ENCODE assay signal across 8 mouse cellular contexts in the genomic region with DNA sequence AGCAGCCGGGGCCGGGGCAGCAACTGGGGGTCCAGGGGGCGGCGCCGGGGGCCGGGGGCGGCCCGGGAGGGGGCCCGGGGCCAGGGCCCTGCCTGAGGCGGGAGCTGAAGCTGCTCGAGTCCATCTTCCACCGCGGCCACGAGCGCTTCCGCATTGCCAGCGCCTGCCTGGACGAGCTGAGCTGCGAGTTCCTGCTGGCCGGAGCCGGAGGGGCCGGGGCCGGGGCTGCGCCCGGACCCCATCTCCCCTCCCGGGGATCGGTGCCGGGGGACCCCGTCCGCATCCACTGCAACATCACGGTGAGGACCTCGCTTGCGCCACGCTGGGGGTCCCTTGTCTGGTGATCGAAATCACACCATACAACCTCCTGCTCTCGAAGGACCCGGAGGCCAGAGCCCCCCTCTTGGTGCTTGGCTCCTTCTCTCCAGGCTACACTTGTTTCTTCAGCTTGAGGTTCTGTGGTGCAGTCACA. TPM values are rescaled to one million over a fixed set of nuclear protein-coding genes. Genes with fewer than 3 reads are reported as not detected.
A peak's percentile ranks its signal among the peaks of the same experiment; 100 is the strongest.
DNase-seq lines count a peak whose midpoint lies in the region; ATAC-seq lines count a peak whose summit lies in the region.

No protein-coding gene starts in this region.

- peaks cover 14 to 26% of the 10 kb centered on the region in 2 experiments for H3K4me1 ChIP-seq in heart, embryonic 14.5 days (ENCODE audit: control insufficient read depth in 2 of 2, insufficient read depth in 2 of 2, low read length in 2 of 2)
- peaks cover 26% of the 10 kb centered on the region for H3K4me1 ChIP-seq in stomach, embryonic 15.5 days

- peak overlapping the region; percentile 57 to 73 for H3K4me3 ChIP-seq in heart, embryonic 14.5 days (ENCODE audit: control insufficient read depth in 1 of 2, insufficient read depth in 1 of 2, low read depth in 1 of 2, low read length in 2 of 2)
- peak overlapping the region; percentile 91 for H3K4me3 ChIP-seq in macrophage (ENCODE audit: inconsistent target)
- H3K4me3 ChIP-seq in stomach, embryonic 15.5 days (replicated peaks): peak overlapping the region; percentile 99

- WGBS in heart, embryonic 14.5 days: 2% methylated on average over 22 of the region's 37 CpGs
- 0% methylated on average over 16 of the region's 37 CpGs for WGBS in macrophage (ENCODE audit: missing documents)
- WGBS in stomach, embryonic 15.5 days: 0% methylated on average over 27 of the region's 37 CpGs

- H3K27me3 ChIP-seq in heart, embryonic 14.5 days (ENCODE audit: control insufficient read depth, insufficient read depth, low read length): no peaks in the 10 kb centered on the region
- H3K27me3 ChIP-seq in stomach, embryonic 15.5 days (replicated peaks): no peaks in the 10 kb centered on the region

- H3K9me3 ChIP-seq in heart, embryonic 14.5 days (ENCODE audit: control insufficient read depth, low read length): no peaks in the 10 kb centered on the region
- H3K9me3 ChIP-seq in stomach, embryonic 15.5 days: no peaks in the 10 kb centered on the region

- peaks cover 31% of the 10 kb centered on the region for H3K36me3 ChIP-seq in heart, embryonic 14.5 days (ENCODE audit: control insufficient read depth, insufficient read depth, low read length)
- H3K36me3 ChIP-seq in macrophage (ENCODE audit: inconsistent target): peaks cover 37% of the 10 kb centered on the region
- peaks cover 17% of the 10 kb centered on the region; the same call in 1 of the 2 replicates for H3K36me3 ChIP-seq in stomach, embryonic 15.5 days

- ATAC-seq in heart, embryonic 14.5 days (ENCODE audit: insufficient number of reproducible peaks, insufficient read depth, low FRiP score, low read depth): peak; percentile 34; the same call in 1 of the 2 replicates
- ATAC-seq in stomach, embryonic 15.5 days (ENCODE audit: insufficient read depth, low FRiP score, low read depth): 0 out of 2 replicates have a peak, but pooled peaks have one; percentile 0

- H3K9ac ChIP-seq in heart, embryonic 14.5 days (ENCODE audit: low read length): peak overlapping the region; percentile 95
- H3K9ac ChIP-seq in stomach, embryonic 15.5 days: peak overlapping the region; percentile 100

- H3K79me2 ChIP-seq in macrophage (ENCODE audit: inconsistent target): peaks cover 57% of the 10 kb centered on the region

- peak overlapping the region; percentile 23 to 96; a peak in 3 of 4 replicates for H3K27ac ChIP-seq in heart, embryonic 14.5 days (replicated peaks in 1 of 2; ENCODE audit: control insufficient read depth in 1 of 2, insufficient read depth in 1 of 2, low read depth in 2 of 2, low read length in 2 of 2)
- H3K27ac ChIP-seq in macrophage: peak overlapping the region; percentile 81
- H3K27ac ChIP-seq in stomach, embryonic 15.5 days: peak overlapping the region; percentile 98

- peak; percentile 47 to 50 for DNase-seq in heart, adult 18-20 months
- DNase-seq in heart, adult 11 months: no peak
- DNase-seq in MN1 (ENCODE audit: low spot score): peak; percentile 42
- DNase-seq in embryo, embryonic 9.5 days (ENCODE audit: extremely low spot score): peak; percentile 59
- peak; percentile 64 for DNase-seq in kidney, postnatal 14 days

- H3K4me2 ChIP-seq in heart, embryonic 14.5 days (ENCODE audit: low read length): peak overlapping the region; percentile 84
- peak overlapping the region; percentile 91 for H3K4me2 ChIP-seq in stomach, embryonic 15.5 days

RNA-seq across cellular contexts. Expression of gene Ube2q1, which starts 0.4 kb away (rescaled TPM):
- total RNA-seq in heart, adult 18-20 months (2021): 10 to 100 TPM; 25.9 to 26.1 TPM
- polyA plus RNA-seq in heart, embryonic 14.5 days (2014; fragmentation: Nextera tagmentation; extraction: Ambion mirVana): 13.6 and 15.7 TPM in 2 replicates
- total RNA-seq in macrophage (2018; cell fraction: chromatin; rRNA removed): 100 to 1,000 TPM in 10 of 26 experiments, 10 to 100 TPM in 16; 35.4 to 137 (median 77.0) TPM
- total RNA-seq in macrophage (2018; cell fraction: cytosol; rRNA removed): 100 to 1,000 TPM in 20 of 26 experiments, 10 to 100 TPM in 6; 75.1 to 133 (median 110) TPM
- 100 to 1,000 TPM in 7 of 26 experiments, 10 to 100 TPM in 19; 44.7 to 139 (median 80.3) TPM for total RNA-seq in macrophage (2018; cell fraction: nucleus; rRNA removed)
- polyA plus RNA-seq in macrophage (2018): 104 to 201 TPM (median 119 TPM) in 3 replicates
- 11.2 and 11.7 TPM in 2 replicates for polyA plus RNA-seq in stomach, embryonic 15.5 days (2015; fragmentation: Nextera tagmentation; extraction: Ambion mirVana)

RNA-seq across cellular contexts. Expression of gene Chrnb2, which starts 9.3 kb away (rescaled TPM):
- under 1 TPM in 1 of 2 experiments, not detected in 1; 0.18 TPM for total RNA-seq in heart, adult 18-20 months (2021)
- polyA plus RNA-seq in heart, embryonic 14.5 days (2014; fragmentation: Nextera tagmentation; extraction: Ambion mirVana): 0.24 and 0.38 TPM in 2 replicates
- 1 to 10 TPM in 13 of 26 experiments, under 1 TPM in 13; 0.29 to 1.7 (median 1.00) TPM for total RNA-seq in macrophage (2018; cell fraction: chromatin; rRNA removed)
- total RNA-seq in macrophage (2018; cell fraction: cytosol; rRNA removed): under 1 TPM; 0.14 to 0.55 (median 0.27) TPM
- total RNA-seq in macrophage (2018; cell fraction: nucleus; rRNA removed): 1 to 10 TPM in 10 of 26 experiments, under 1 TPM in 16; 0.15 to 1.4 (median 0.89) TPM
- polyA plus RNA-seq in macrophage (2018): 0.20 to 0.30 TPM (median 0.26 TPM) in 3 replicates
- 1.4 and 1.6 TPM in 2 replicates for polyA plus RNA-seq in stomach, embryonic 15.5 days (2015; fragmentation: Nextera tagmentation; extraction: Ambion mirVana)

RNA-seq across cellular contexts. Expression of gene She, which starts 57.4 kb away (rescaled TPM):
- 10 to 100 TPM; 10.0 to 10.5 TPM for total RNA-seq in heart, adult 18-20 months (2021)
- 8.9 and 9.0 TPM in 2 replicates for polyA plus RNA-seq in heart, embryonic 14.5 days (2014; fragmentation: Nextera tagmentation; extraction: Ambion mirVana)
- not detected for total RNA-seq in macrophage (2018; cell fraction: chromatin; rRNA removed)
- under 1 TPM in 8 of 26 experiments, not detected in 18; 0.03 to 0.05 (median 0.05) TPM for total RNA-seq in macrophage (2018; cell fraction: cytosol; rRNA removed)
- total RNA-seq in macrophage (2018; cell fraction: nucleus; rRNA removed): not detected
- not detected in 3 replicates for polyA plus RNA-seq in macrophage (2018)
- 3.6 and 3.7 TPM in 2 replicates for polyA plus RNA-seq in stomach, embryonic 15.5 days (2015; fragmentation: Nextera tagmentation; extraction: Ambion mirVana)

RNA-seq across cellular contexts. Expression of gene Adar, which starts 59.0 kb away (rescaled TPM):
- 10 to 100 TPM; 10.2 to 11.0 TPM for total RNA-seq in heart, adult 18-20 months (2021)
- polyA plus RNA-seq in heart, embryonic 14.5 days (2014; fragmentation: Nextera tagmentation; extraction: Ambion mirVana): 8.0 and 9.4 TPM in 2 replicates
- 100 to 1,000 TPM; 204 to 837 (median 528) TPM for total RNA-seq in macrophage (2018; cell fraction: chromatin; rRNA removed)
- 100 to 1,000 TPM in 10 of 26 experiments, 10 to 100 TPM in 16; 44.7 to 165 (median 78.3) TPM for total RNA-seq in macrophage (2018; cell fraction: cytosol; rRNA removed)
- total RNA-seq in macrophage (2018; cell fraction: nucleus; rRNA removed): 100 to 1,000 TPM; 151 to 513 (median 289) TPM
- polyA plus RNA-seq in macrophage (2018): 44.2 to 86.6 TPM (median 45.0 TPM) in 3 replicates
- polyA plus RNA-seq in stomach, embryonic 15.5 days (2015; fragmentation: Nextera tagmentation; extraction: Ambion mirVana): 10.3 and 13.3 TPM in 2 replicates
